Mouse (Mus musculus): Measurements from ENCODE around the gene Svop.

DNA sequence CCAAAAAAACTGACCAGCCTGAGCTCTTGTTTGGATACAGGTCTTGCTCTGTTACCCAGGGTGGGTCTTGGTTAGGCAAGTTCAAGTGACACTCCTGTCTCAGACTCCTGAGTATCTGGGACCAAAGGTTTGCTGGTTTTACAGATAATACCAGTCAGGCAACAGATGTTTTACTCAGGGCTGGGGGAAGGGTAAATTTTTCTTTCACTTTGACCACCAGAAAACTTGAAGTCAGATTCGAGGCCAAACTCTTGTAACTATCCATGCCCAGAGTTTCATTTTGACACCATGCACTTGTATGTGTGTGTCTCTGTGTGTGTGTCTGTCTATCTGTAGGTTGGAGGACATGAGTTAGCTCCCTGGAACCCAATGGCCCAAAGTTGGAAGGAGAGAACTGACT lies 110.9 kb downstream of the Svop start:
- no peak for TF ChIP-seq POLR2A (IDR thresholded peaks at IDR 0.05; ENCODE audit: extremely low read depth, insufficient read depth, low read length)
- TF ChIP-seq CTCF (IDR thresholded peaks at IDR 0.05; ENCODE audit: extremely low read depth, insufficient read depth, low read length), result no peak

All from cortical plate, adult 2 months (tissue).